Mouse (Mus musculus) liver, embryonic 11.5 days (tissue): ENCODE measurements around the gene Hist2h3b. TPM values are rescaled to one million over a fixed set of nuclear protein-coding genes. Genes with fewer than 3 reads are reported as not detected.

Experiments
- ATAC-seq: fragments of 200-750 bp; cut with Nextera tagmentation; replicated peaks from 2 replicates; pipeline ENCODE4 v1.8.0; 2017; ENCODE audit warnings: moderate number of reproducible peaks, mild to moderate bottlenecking, moderate TSS enrichment, moderate library complexity; ENCODE audit not compliant: low FRiP score
- DNase-seq: peaks from one replicate; pipeline ENCODE4 v3.0.0-alpha.2; 2017; ENCODE audit warnings: low spot score
- H3K27ac ChIP-seq: fragments of 300-500 bp; sonication (generic); 2 replicates; pipeline ENCODE4 v1.5.1; 2014; ENCODE audit warnings: mild to moderate bottlenecking, low read depth, low read length, control low read depth
- H3K27me3 ChIP-seq: fragments of 300-500 bp; sonication (generic); replicated peaks from 2 replicates; pipeline ENCODE4 v1.6.1; 2014; ENCODE audit warnings: low read length, mixed read lengths; ENCODE audit not compliant: control insufficient read depth, insufficient read depth
- H3K36me3 ChIP-seq: fragments of 300-500 bp; sonication (generic); 2 replicates; pipeline ENCODE4 v1.6.1; 2014; ENCODE audit warnings: mild to moderate bottlenecking, low read length, moderate library complexity, mixed read lengths; ENCODE audit not compliant: control insufficient read depth, insufficient read depth
- H3K4me1 ChIP-seq: fragments of 300-500 bp; sonication (generic); replicated peaks from 2 replicates; pipeline ENCODE4 v1.6.1; 2014; ENCODE audit warnings: low read length, mixed read lengths; ENCODE audit not compliant: control insufficient read depth, insufficient read depth
- H3K4me2 ChIP-seq: fragments of 300-500 bp; sonication (generic); 2 replicates; pipeline ENCODE4 v1.6.1; 2014; ENCODE audit warnings: mild to moderate bottlenecking, control low read depth, moderate library complexity
- H3K4me3 ChIP-seq: fragments of 300-500 bp; sonication (generic); 2 replicates; pipeline ENCODE4 v1.5.1; 2014; ENCODE audit warnings: low read depth, low read length, control low read depth
- H3K9ac ChIP-seq: fragments of 300-500 bp; sonication (generic); 2 replicates; pipeline ENCODE4 v1.6.1; 2014; ENCODE audit warnings: low read depth, low read length, control low read depth
- H3K9me3 ChIP-seq: fragments of 300-500 bp; sonication (generic); 2 replicates; pipeline ENCODE4 v1.6.1; 2016; ENCODE audit warnings: low read length, inconsistent platforms, mixed read lengths; ENCODE audit not compliant: control insufficient read depth
- WGBS: fragments of 180-500 bp; shearing (Covaris S2); extraction: QIAGEN DNeasy Blood & Tissue Kit; methylation state at CpG from one replicate; pipeline ENCODE4 v1.1.7; 2014; 5-methylcytosine and 5-hydroxymethylcytosine counted together
- polyA plus RNA-seq: library from polyadenylated mRNA; unstranded; fragments of >200 nt; fragmentation: Nextera tagmentation; extraction: Ambion mirVana; gene quantifications from 2 replicates; pipeline ENCODE4 v1.2.1, GENCODE M21; 2014

Gene Hist2h3b
- polyA plus RNA-seq, 1 experiment from 2014 or later = 60.2 TPM

DNA sequence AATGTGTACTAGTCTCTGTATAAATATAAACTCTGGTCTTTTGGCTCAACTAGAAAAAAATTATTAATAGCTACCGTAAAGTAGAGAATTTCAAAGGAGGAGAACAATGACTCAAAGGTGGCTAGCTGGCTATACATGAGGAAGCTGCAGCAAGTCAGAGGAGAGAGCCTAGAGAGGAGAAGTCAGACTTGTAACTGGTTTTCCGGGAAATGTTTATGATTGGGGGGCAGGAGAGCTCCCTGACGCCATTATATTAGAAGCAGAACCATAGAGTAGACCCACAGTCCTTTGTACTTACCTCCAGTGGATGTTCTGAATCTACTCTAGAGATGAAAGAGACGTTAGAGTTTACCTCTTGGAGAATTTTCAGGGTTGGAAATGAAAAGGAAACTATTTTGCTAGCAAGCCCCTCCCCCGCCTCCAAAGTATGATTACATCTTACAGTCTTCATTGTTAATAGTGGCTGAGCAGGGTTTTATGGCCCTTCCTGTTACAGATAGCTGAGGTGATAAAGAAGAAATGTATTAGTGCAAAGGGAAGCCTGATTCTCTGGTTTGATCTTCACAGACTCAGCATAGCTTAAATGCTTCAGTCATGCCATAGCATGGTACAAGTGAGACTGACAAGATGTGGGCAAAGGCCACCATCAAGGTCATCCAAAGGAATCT is 12.4 kb upstream of the Hist2h3b start:
- WGBS = 75% methylated on average over 5 of the region's 5 CpGs
- Histone ChIP-seq H3K4me3 (no peak overlapping the region), H3K9ac (no peak overlapping the region), H3K27me3 (no peaks in the 10 kb centered on the region), H3K4me1 (peaks cover 15% of the 10 kb centered on the region; the same call in 1 of the 2 replicates), H3K27ac (no peak overlapping the region), H3K36me3 (no peaks in the 10 kb centered on the region), H3K9me3 (no peaks in the 10 kb centered on the region), H3K4me2 (no peak overlapping the region)
- ATAC-seq (no peak), DNase-seq (no peak)

DNA sequence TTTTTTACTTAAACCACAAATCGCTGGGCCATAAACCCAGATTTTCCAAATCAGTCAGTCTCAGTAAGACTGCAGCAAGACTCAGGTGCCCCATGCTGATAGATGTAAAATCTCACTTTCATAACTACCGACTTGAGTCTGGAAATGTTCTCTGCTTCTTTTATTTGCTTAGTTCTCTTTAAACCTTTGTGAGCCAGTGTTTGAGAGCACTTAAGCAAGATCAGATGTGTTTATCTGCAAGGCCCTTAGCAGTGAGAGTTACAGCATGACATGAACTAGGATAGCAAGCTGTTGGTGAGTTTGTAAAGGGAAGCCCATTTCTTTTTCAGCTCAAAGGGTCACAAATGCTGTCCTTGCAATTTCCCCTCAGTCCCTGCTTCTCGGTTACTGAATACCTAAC is 11.3 kb upstream of the Hist2h3b start:
- Histone ChIP-seq H3K36me3 (no peaks in the 10 kb centered on the region), H3K4me2 (no peak overlapping the region), H3K9ac (no peak overlapping the region), H3K27me3 (no peaks in the 10 kb centered on the region), H3K4me3 (no peak overlapping the region), H3K27ac (no peak overlapping the region), H3K9me3 (no peaks in the 10 kb centered on the region), H3K4me1 (peaks cover 20% of the 10 kb centered on the region; the same call in 1 of the 2 replicates)
- ATAC-seq (no peak), DNase-seq (no peak)
- 73% methylated on average over 3 of the region's 3 CpGs for WGBS

DNA sequence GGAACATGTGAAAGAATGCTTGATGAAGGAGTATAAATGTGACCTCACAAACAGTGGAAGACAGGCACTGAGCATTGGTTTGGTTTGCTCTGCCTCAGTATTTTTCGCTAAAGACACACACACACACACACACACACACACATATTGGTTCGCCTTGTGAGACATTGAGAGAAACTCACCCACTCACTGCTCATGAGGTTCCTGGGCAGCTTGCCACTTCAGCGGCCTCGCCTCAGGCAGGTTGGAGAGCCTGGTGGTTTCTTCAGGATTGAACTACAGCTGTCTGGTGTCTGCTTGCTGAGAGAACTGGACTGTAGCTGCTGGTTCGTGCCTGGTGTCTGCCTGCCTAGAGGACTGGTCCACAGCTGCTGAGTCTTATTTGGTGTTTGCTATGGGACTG is 8.2 kb upstream of the Hist2h3b start:
- no peak for ATAC-seq
- peaks cover 17% of the 10 kb centered on the region for H3K4me1 ChIP-seq

DNA sequence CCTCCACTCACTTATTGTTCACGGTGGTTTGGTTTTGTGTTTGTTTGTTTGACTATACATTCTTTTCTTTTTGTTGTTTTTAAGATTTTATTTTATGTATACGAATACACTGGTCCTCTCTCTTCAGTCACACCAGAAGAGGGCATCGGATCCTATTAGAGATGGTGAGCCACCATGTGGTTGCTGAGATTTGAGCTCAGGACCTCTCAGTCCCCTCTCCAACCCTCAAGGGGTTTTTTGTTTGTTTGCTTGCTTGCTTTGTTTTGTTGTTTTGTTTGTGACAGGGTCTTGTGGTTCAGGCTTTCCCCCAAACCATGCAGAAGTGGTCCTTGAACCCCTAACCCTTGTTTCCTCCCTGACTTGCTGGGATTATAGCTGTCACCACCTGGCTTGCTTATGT is 6.8 kb upstream of the Hist2h3b start:
- Histone ChIP-seq H3K36me3 (no peaks in the 10 kb centered on the region), H3K4me2 (peak overlapping the region; percentile 84), H3K27me3 (no peaks in the 10 kb centered on the region), H3K4me1 (peaks cover 17% of the 10 kb centered on the region), H3K4me3 (peak overlapping the region; percentile 56; the same call in 1 of the 2 replicates), H3K9ac (peak overlapping the region; percentile 93), H3K9me3 (no peaks in the 10 kb centered on the region), H3K27ac (peak overlapping the region; percentile 100)
- ATAC-seq = no peak
- WGBS = 62% methylated on average over 3 of the region's 3 CpGs
- DNase-seq = no peak

More for the DNA sequence above, 8.2 kb upstream of the Hist2h3b start:
- no peaks in the 10 kb centered on the region for H3K27me3 ChIP-seq
- no peak overlapping the region for H3K27ac ChIP-seq
- no peak for DNase-seq
- no peak overlapping the region for H3K4me2 ChIP-seq
- H3K4me3 ChIP-seq = no peak overlapping the region
- H3K9me3 ChIP-seq = no peaks in the 10 kb centered on the region
- H3K9ac ChIP-seq = no peak overlapping the region
- WGBS = 92% methylated on average over 5 of the region's 5 CpGs
- no peaks in the 10 kb centered on the region for H3K36me3 ChIP-seq

DNA sequence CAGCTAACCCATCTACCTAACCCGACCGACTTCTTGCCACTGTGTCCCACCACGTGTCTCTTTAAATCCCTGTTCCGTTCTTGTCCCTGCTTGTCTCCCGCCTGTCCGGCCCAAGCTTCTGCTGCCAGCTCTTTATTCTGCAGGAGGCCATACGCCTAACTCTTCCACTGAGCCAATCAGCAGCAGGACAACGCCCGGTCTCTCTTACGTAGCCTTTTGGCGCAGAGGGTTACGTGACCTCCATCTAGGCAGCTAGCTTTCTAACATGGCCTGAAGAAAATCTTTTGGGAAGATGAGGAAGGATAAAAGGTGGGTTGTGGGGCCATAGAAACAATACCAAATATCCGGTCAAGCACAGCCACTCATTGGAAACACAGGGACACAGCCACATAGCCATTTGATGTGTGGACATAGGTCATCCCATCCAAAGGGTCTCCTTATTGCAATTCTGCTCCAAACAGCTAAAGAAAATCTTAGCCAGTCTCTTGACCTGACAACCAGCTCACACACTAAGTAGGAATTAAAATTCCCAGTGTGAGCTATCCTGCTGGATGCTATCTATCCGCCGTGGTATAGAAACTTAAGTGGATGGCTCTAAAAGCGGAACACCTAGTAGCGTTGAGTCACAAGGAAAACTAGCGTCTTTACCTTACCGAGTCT is 6.1 kb upstream of the Hist2h3b start:
- peaks cover 17% of the 10 kb centered on the region for H3K4me1 ChIP-seq

DNA sequence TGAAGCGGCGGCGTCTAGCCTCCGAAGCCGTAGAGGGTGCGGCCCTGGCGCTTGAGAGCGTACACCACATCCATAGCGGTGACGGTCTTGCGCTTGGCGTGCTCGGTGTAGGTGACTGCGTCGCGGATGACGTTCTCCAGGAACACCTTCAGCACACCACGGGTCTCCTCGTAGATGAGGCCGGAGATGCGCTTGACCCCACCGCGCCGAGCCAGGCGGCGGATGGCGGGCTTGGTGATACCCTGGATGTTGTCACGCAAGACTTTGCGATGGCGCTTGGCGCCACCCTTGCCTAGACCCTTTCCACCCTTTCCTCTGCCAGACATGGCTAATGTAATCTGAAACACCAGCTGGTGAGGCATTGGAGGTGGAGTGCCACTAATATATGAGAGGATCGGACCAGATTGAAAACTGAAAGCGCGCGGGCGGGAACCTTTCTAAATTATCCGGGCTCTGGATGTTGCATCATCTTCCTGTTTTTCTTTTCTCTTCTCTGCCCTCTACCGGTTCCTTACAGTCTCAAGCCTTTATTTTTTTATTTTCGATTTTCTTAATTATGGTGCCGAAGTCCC is 5.4 kb upstream of the Hist2h3b start, which contains the start of gene Hist2h4:
Hist2h4 (minus strand) TSS at position 333 of the 572 bp plus-strand sequence.
- ATAC-seq (peak; percentile 88), DNase-seq (peak; percentile 98)
- Histone ChIP-seq H3K36me3 (no peaks in the 10 kb centered on the region), H3K9ac (peak within 1 kb of the TSS; percentile 93), H3K4me3 (peak within 1 kb of the TSS; percentile 56), H3K27me3 (no peaks in the 10 kb centered on the region), H3K27ac (peak within 1 kb of the TSS; percentile 100), H3K4me2 (peak within 1 kb of the TSS; percentile 84), H3K4me1 (peaks cover 17% of the 10 kb centered on the region), H3K9me3 (no peaks in the 10 kb centered on the region)
- under 1% methylated on average over 40 of the region's 40 CpGs for WGBS

More for the DNA sequence above, 6.1 kb upstream of the Hist2h3b start:
- peak overlapping the region; percentile 56 for H3K4me3 ChIP-seq
- no peaks in the 10 kb centered on the region for H3K36me3 ChIP-seq
- H3K9me3 ChIP-seq = no peaks in the 10 kb centered on the region
- peak overlapping the region; percentile 100 for H3K27ac ChIP-seq
- peak overlapping the region; percentile 93 for H3K9ac ChIP-seq
- peak; percentile 75 for DNase-seq
- H3K4me2 ChIP-seq = peak overlapping the region; percentile 84
- no peaks in the 10 kb centered on the region for H3K27me3 ChIP-seq
- 2% methylated on average over 19 of the region's 19 CpGs for WGBS
- peak; percentile 77 for ATAC-seq

DNA sequence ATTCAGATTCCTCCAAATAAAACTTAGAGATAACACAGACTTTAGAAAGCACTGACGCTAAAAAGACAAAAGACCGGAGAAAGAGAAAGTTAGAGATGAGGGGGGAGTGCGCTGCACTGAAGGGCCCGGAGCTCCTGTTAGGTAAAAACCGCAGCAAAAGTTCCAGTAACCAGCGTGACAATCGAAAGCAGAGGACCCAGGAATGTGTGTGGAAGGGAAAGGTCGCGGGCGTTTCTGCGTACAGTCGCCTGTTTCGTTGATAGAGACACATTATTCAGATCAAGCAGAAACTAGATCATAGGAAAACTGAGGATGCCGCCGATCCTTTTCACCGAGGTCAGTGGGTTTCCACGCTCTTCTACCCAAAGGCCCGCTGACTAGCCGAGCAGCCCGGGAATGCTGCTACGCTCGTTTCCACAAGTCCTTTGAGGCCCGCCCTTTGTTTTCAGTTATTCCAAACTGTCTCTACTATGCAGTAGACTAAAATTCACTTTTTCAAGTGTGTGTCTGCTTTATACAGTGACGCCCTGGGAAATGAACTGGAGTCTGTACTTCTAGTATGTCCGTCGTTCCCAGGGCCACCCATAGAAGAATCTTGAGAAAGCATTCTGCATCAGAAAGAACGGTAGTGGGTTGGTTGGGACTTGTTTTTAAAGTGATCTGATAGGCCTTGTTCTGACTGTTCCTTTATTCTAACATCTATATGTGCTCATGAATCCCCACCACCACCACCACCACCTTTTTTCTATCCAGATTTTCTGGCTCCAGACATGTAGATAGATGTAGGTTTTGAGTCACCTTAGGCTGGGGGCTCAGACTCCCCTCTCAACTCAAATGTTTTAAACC is 4.7 kb upstream of the Hist2h3b start:
- WGBS = 10% methylated on average over 27 of the region's 27 CpGs
- peak overlapping the region; percentile 93 for H3K9ac ChIP-seq
- no peaks in the 10 kb centered on the region for H3K9me3 ChIP-seq
- peaks cover 17% of the 10 kb centered on the region for H3K4me1 ChIP-seq
- peak; percentile 76 for DNase-seq
- peak overlapping the region; percentile 100 for H3K27ac ChIP-seq
- 0 out of 2 replicates have a peak, but pooled peaks have one; percentile 24 for ATAC-seq
- no peaks in the 10 kb centered on the region for H3K36me3 ChIP-seq
- H3K4me2 ChIP-seq = peak overlapping the region; percentile 84
- peak overlapping the region; percentile 56 for H3K4me3 ChIP-seq
- no peaks in the 10 kb centered on the region for H3K27me3 ChIP-seq

DNA sequence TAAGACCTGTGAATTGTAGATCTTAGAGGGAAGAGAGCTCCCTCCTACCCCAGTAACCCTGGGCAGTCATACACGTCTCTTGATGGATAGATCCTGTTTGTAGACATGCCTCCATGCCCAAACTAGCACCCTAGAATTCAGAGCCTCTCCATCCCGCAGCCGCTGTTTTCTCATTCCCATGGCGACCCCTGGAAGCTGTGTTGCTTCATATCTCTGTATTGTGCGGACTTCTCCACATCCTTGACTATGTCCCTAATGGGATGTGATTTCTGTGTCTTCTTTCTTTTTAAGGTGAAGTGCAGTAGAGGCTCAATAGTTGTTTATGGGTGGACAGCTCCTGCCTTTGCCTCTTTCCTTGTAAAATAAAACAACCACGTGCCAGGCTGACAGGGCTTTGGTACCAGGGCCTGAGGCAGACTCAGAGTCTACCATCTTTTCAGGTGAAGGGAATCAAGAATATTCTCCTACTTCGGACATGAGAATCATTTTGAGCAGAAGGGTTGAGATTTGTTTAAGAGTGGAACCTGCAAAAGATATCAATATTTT is 4.0 kb upstream of the Hist2h3b start:
- Histone ChIP-seq H3K27ac (peak overlapping the region; percentile 100), H3K9ac (peak overlapping the region; percentile 93), H3K27me3 (no peaks in the 10 kb centered on the region), H3K4me3 (peak overlapping the region; percentile 56), H3K4me2 (peak overlapping the region; percentile 84), H3K9me3 (no peaks in the 10 kb centered on the region), H3K4me1 (peaks cover 17% of the 10 kb centered on the region), H3K36me3 (no peaks in the 10 kb centered on the region)
- no peak for ATAC-seq
- DNase-seq = no peak
- 74% methylated on average over 7 of the region's 7 CpGs for WGBS
